Mouse (Mus musculus): Measurements from ENCODE around the gene Tex35. TPM values are rescaled to one million over a fixed set of nuclear protein-coding genes. Genes with fewer than 3 reads are reported as not detected.

Tex35 gene
- polyA plus RNA-seq, 1 experiment from 2014 or later, result not detected

GRCm38 (mm10) chr1:157123836-157124235, 15.4 kb upstream of the Tex35 start:
- Histone ChIP-seq H3K9ac (ENCODE audit: low read length) (no peak overlapping the region), H3K27me3 (ENCODE audit: control insufficient read depth, insufficient read depth, low read length) (no peaks in the 10 kb centered on the region), H3K4me1 (replicated peaks; ENCODE audit: control insufficient read depth, insufficient read depth, low read length) (no peaks in the 10 kb centered on the region), H3K27ac (ENCODE audit: low read depth, low read length) (no peak overlapping the region), H3K36me3 (ENCODE audit: control insufficient read depth, insufficient read depth, low read length) (no peaks in the 10 kb centered on the region), H3K4me2 (ENCODE audit: low read depth, low read length, severe bottlenecking) (no peak overlapping the region), H3K9me3 (ENCODE audit: control insufficient read depth, low read length) (no peaks in the 10 kb centered on the region), H3K4me3 (ENCODE audit: low read depth, low read length) (no peak overlapping the region)
- ATAC-seq (replicated peaks; ENCODE audit: low FRiP score) (no peak), DNase-seq (ENCODE audit: low spot score) (no peak)
- 88% methylated on average over 3 of the region's 3 CpGs for WGBS

GRCm38 (mm10) chr1:157119168-157119567, 10.7 kb upstream of the Tex35 start:
- no peak for DNase-seq (ENCODE audit: low spot score)
- H3K27ac ChIP-seq (ENCODE audit: low read depth, low read length), result no peak overlapping the region
- H3K36me3 ChIP-seq (ENCODE audit: control insufficient read depth, insufficient read depth, low read length), result no peaks in the 10 kb centered on the region
- H3K9me3 ChIP-seq (ENCODE audit: control insufficient read depth, low read length), result no peaks in the 10 kb centered on the region; the same call in 1 of the 2 replicates
- H3K4me2 ChIP-seq (ENCODE audit: low read depth, low read length, severe bottlenecking), result no peak overlapping the region
- no peaks in the 10 kb centered on the region for H3K27me3 ChIP-seq (ENCODE audit: control insufficient read depth, insufficient read depth, low read length)
- H3K4me3 ChIP-seq (ENCODE audit: low read depth, low read length), result no peak overlapping the region
- ATAC-seq (replicated peaks; ENCODE audit: low FRiP score), result no peak
- WGBS, result 90% methylated on average over 6 of the region's 6 CpGs
- H3K9ac ChIP-seq (ENCODE audit: low read length), result no peak overlapping the region
- H3K4me1 ChIP-seq (replicated peaks; ENCODE audit: control insufficient read depth, insufficient read depth, low read length), result no peaks in the 10 kb centered on the region

GRCm38 (mm10) chr1:157117440-157117839, 9.0 kb upstream of the Tex35 start:
- H3K9ac ChIP-seq (ENCODE audit: low read length), result no peak overlapping the region
- no peaks in the 10 kb centered on the region for H3K4me1 ChIP-seq (replicated peaks; ENCODE audit: control insufficient read depth, insufficient read depth, low read length)
- 88% methylated on average over 3 of the region's 3 CpGs for WGBS
- H3K4me3 ChIP-seq (ENCODE audit: low read depth, low read length), result no peak overlapping the region
- no peak overlapping the region for H3K27ac ChIP-seq (ENCODE audit: low read depth, low read length)
- H3K4me2 ChIP-seq (ENCODE audit: low read depth, low read length, severe bottlenecking), result no peak overlapping the region
- H3K36me3 ChIP-seq (ENCODE audit: control insufficient read depth, insufficient read depth, low read length), result no peaks in the 10 kb centered on the region
- ATAC-seq (replicated peaks; ENCODE audit: low FRiP score), result no peak
- no peaks in the 10 kb centered on the region for H3K27me3 ChIP-seq (ENCODE audit: control insufficient read depth, insufficient read depth, low read length)
- H3K9me3 ChIP-seq (ENCODE audit: control insufficient read depth, low read length), result no peaks in the 10 kb centered on the region; the same call in 1 of the 2 replicates
- DNase-seq (ENCODE audit: low spot score), result no peak

- no peaks in the 10 kb centered on the region; the same call in 1 of the 2 replicates for H3K9me3 ChIP-seq (ENCODE audit: control insufficient read depth, low read length)
- no peaks in the 10 kb centered on the region for H3K27me3 ChIP-seq (ENCODE audit: control insufficient read depth, insufficient read depth, low read length)
- DNase-seq (ENCODE audit: low spot score) (no peak), ATAC-seq (replicated peaks; ENCODE audit: low FRiP score) (no peak)
- H3K4me3 ChIP-seq (ENCODE audit: low read depth, low read length), result no peak overlapping the region
- WGBS, result 77% methylated on average over 2 of the region's 2 CpGs
- H3K9ac ChIP-seq (ENCODE audit: low read length), result no peak overlapping the region
- H3K4me2 ChIP-seq (ENCODE audit: low read depth, low read length, severe bottlenecking), result no peak overlapping the region
- H3K27ac ChIP-seq (ENCODE audit: low read depth, low read length), result no peak overlapping the region
- no peaks in the 10 kb centered on the region for H3K4me1 ChIP-seq (replicated peaks; ENCODE audit: control insufficient read depth, insufficient read depth, low read length)
- H3K36me3 ChIP-seq (ENCODE audit: control insufficient read depth, insufficient read depth, low read length), result no peaks in the 10 kb centered on the region
Observed at GRCm38 (mm10) chr1:157114492-157114891, 6.0 kb upstream of the Tex35 start.

GRCm38 (mm10) chr1:157110287-157110835, 1.9 kb upstream of the Tex35 start:
- Histone ChIP-seq H3K4me1 (replicated peaks; ENCODE audit: control insufficient read depth, insufficient read depth, low read length) (no peaks in the 10 kb centered on the region), H3K27ac (ENCODE audit: low read depth, low read length) (no peak overlapping the region), H3K9ac (ENCODE audit: low read length) (no peak overlapping the region), H3K27me3 (ENCODE audit: control insufficient read depth, insufficient read depth, low read length) (no peaks in the 10 kb centered on the region), H3K4me2 (ENCODE audit: low read depth, low read length, severe bottlenecking) (no peak overlapping the region), H3K9me3 (ENCODE audit: control insufficient read depth, low read length) (no peaks in the 10 kb centered on the region; the same call in 1 of the 2 replicates), H3K4me3 (ENCODE audit: low read depth, low read length) (no peak overlapping the region), H3K36me3 (ENCODE audit: control insufficient read depth, insufficient read depth, low read length) (no peaks in the 10 kb centered on the region)
- no peak for ATAC-seq (replicated peaks; ENCODE audit: low FRiP score)
- WGBS, result 87% methylated on average over 6 of the region's 6 CpGs
- DNase-seq (ENCODE audit: low spot score), result no peak

- Histone ChIP-seq H3K4me1 (replicated peaks; ENCODE audit: control insufficient read depth, insufficient read depth, low read length) (0 out of 2 replicates have a peak, but pooled peaks cover 2% of the 10 kb centered on the region), H3K9ac (ENCODE audit: low read length) (peak overlapping the region; percentile 21; the same call in 1 of the 2 replicates), H3K4me3 (ENCODE audit: low read depth, low read length) (no peak overlapping the region), H3K4me2 (ENCODE audit: low read depth, low read length, severe bottlenecking) (peak overlapping the region; percentile 37), H3K36me3 (ENCODE audit: control insufficient read depth, insufficient read depth, low read length) (no peaks in the 10 kb centered on the region), H3K27me3 (ENCODE audit: control insufficient read depth, insufficient read depth, low read length) (no peaks in the 10 kb centered on the region), H3K9me3 (ENCODE audit: control insufficient read depth, low read length) (no peaks in the 10 kb centered on the region), H3K27ac (ENCODE audit: low read depth, low read length) (peak overlapping the region; percentile 8; the same call in 1 of the 2 replicates)
- 21% methylated on average over 19 of the region's 19 CpGs for WGBS
- peak; percentile 78 for ATAC-seq (replicated peaks; ENCODE audit: low FRiP score)
- peak; percentile 65 for DNase-seq (ENCODE audit: low spot score)
Observed at GRCm38 (mm10) chr1:157101122-157101865, 7.2 kb downstream of the Tex35 start.

GRCm38 (mm10) chr1:157095534-157095933, 12.9 kb downstream of the Tex35 start:
- ATAC-seq (replicated peaks; ENCODE audit: low FRiP score) (no peak), DNase-seq (ENCODE audit: low spot score) (no peak)
- WGBS, result 88% methylated on average over 4 of the region's 4 CpGs
- H3K27me3 ChIP-seq (ENCODE audit: control insufficient read depth, insufficient read depth, low read length), result no peaks in the 10 kb centered on the region
- no peaks in the 10 kb centered on the region for H3K4me1 ChIP-seq (replicated peaks; ENCODE audit: control insufficient read depth, insufficient read depth, low read length)
- no peak overlapping the region for H3K27ac ChIP-seq (ENCODE audit: low read depth, low read length)
- no peak overlapping the region for H3K9ac ChIP-seq (ENCODE audit: low read length)
- H3K9me3 ChIP-seq (ENCODE audit: control insufficient read depth, low read length), result no peaks in the 10 kb centered on the region
- H3K4me3 ChIP-seq (ENCODE audit: low read depth, low read length), result no peak overlapping the region
- no peaks in the 10 kb centered on the region for H3K36me3 ChIP-seq (ENCODE audit: control insufficient read depth, insufficient read depth, low read length)
- H3K4me2 ChIP-seq (ENCODE audit: low read depth, low read length, severe bottlenecking), result no peak overlapping the region

- H3K4me3 ChIP-seq (ENCODE audit: low read depth, low read length), result no peak overlapping the region
- H3K9me3 ChIP-seq (ENCODE audit: control insufficient read depth, low read length), result no peaks in the 10 kb centered on the region
- 97% methylated on average over 1 of the region's 1 CpGs for WGBS
- ATAC-seq (replicated peaks; ENCODE audit: low FRiP score) (no peak), DNase-seq (ENCODE audit: low spot score) (no peak)
- no peaks in the 10 kb centered on the region for H3K27me3 ChIP-seq (ENCODE audit: control insufficient read depth, insufficient read depth, low read length)
- H3K9ac ChIP-seq (ENCODE audit: low read length), result no peak overlapping the region
- no peak overlapping the region for H3K27ac ChIP-seq (ENCODE audit: low read depth, low read length)
- no peaks in the 10 kb centered on the region for H3K36me3 ChIP-seq (ENCODE audit: control insufficient read depth, insufficient read depth, low read length)
- H3K4me1 ChIP-seq (replicated peaks; ENCODE audit: control insufficient read depth, insufficient read depth, low read length), result no peaks in the 10 kb centered on the region
- no peak overlapping the region for H3K4me2 ChIP-seq (ENCODE audit: low read depth, low read length, severe bottlenecking)
Observed at GRCm38 (mm10) chr1:157092622-157093021, 15.9 kb downstream of the Tex35 start.

- Histone ChIP-seq H3K27me3 (ENCODE audit: control insufficient read depth, insufficient read depth, low read length) (no peaks in the 10 kb centered on the region), H3K4me3 (ENCODE audit: low read depth, low read length) (no peak overlapping the region), H3K27ac (ENCODE audit: low read depth, low read length) (no peak overlapping the region), H3K4me2 (ENCODE audit: low read depth, low read length, severe bottlenecking) (no peak overlapping the region), H3K9ac (ENCODE audit: low read length) (no peak overlapping the region), H3K4me1 (replicated peaks; ENCODE audit: control insufficient read depth, insufficient read depth, low read length) (no peaks in the 10 kb centered on the region), H3K36me3 (ENCODE audit: control insufficient read depth, insufficient read depth, low read length) (no peaks in the 10 kb centered on the region), H3K9me3 (ENCODE audit: control insufficient read depth, low read length) (no peaks in the 10 kb centered on the region)
- ATAC-seq (replicated peaks; ENCODE audit: low FRiP score) (no peak), DNase-seq (ENCODE audit: low spot score) (no peak)
- 60% methylated on average over 4 of the region's 4 CpGs for WGBS
Observed at GRCm38 (mm10) chr1:157092140-157092539, 16.3 kb downstream of the Tex35 start.

All from forebrain, embryonic 11.5 days (tissue).